Comparison of ENCODE assay signal across 8 mouse cellular contexts in the genomic region with DNA sequence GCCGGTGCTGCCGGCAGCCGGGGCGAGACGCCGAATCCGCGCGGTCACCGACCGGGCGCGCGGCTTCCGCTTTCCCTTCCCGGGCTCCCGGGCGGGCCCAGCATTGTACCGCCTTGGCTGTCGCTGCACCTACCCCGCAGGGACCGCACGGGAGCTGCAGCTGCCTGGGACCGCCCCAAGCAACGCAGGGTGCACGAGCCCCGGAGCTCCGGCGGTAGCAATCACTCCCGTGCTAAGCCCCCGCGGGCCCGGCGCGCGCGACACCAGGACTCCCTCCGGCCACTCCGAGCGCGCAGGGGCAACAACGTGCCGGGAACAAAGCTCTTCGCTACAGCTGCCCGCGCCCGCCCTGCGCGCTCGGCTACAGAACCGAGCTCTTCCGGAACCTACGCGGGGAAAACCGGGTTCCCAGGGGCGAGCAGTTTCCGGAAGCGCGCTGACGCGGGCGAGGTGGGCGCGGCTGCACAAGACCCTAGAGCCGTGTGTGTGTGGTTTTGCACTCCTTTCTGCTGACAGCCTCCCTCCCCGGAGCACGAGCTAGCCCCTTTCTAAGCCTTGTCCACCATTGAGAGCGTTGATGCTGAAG. TPM values are rescaled to one million over a fixed set of nuclear protein-coding genes. Genes with fewer than 3 reads are reported as not detected.
DNase-seq lines count a peak whose midpoint lies in the region; ATAC-seq and TF ChIP-seq lines count a peak whose summit lies in the region.

A gene (minus strand): TSS at position 395 of the 586 bp plus-strand sequence.

- 1% methylated on average over 55 of the region's 68 CpGs for WGBS in lung, postnatal 0 days

- no peak for TF ChIP-seq CTCF in lung, postnatal 0 days (IDR thresholded peaks at IDR 0.05)

- peak; percentile 87 to 89 for ATAC-seq in hematopoietic stem cell, adult 5-6 weeks (replicated peaks in 1 of 2; ENCODE audit: insufficient read depth in 1 of 2, low FRiP score in 2 of 2, low TSS enrichment in 1 of 2, low read depth in 1 of 2, poor library complexity in 2 of 2, severe bottlenecking in 2 of 2)
- ATAC-seq in lung, postnatal 0 days: peak; percentile 84

- DNase-seq in CD4-positive helper T cell, adult 2 months (ENCODE audit: low read depth, low spot score): peak; percentile 91
- peak; percentile 27 to 29 for DNase-seq in adrenal gland, postnatal 4 days (ENCODE audit: low spot score in 2 of 2)
- DNase-seq in forelimb bud, embryonic 11.5 days (ENCODE audit: low read depth, low spot score): peak; percentile 83
- DNase-seq in layer of hippocampus, adult 8-10 months (ENCODE audit: low spot score in 2 of 2): peak; percentile 26 to 63
- peak; percentile 83 for DNase-seq in lung, postnatal 0 days (ENCODE audit: low spot score)
- peak; percentile 20 for DNase-seq in ovary, postnatal 10 days (ENCODE audit: low spot score)
- DNase-seq in thymus, postnatal 0 days (ENCODE audit: low spot score): peak; percentile 88

- H3K36me3 ChIP-seq in lung, postnatal 0 days (ENCODE audit: insufficient read depth, low read length): no peaks in the 10 kb centered on the region

- H3K4me3 ChIP-seq in lung, postnatal 0 days (ENCODE audit: low read depth, low read length): peak within 1 kb of the TSS; percentile 75

- peak within 1 kb of the TSS; percentile 94 for H3K4me2 ChIP-seq in lung, postnatal 0 days (replicated peaks; ENCODE audit: low read depth, low read length)

- TF ChIP-seq EP300 in lung, postnatal 0 days (IDR thresholded peaks at IDR 0.05): no peak

- peak within 1 kb of the TSS; percentile 68 for H3K9ac ChIP-seq in lung, postnatal 0 days (replicated peaks; ENCODE audit: low read depth)

- peaks cover 8% of the 10 kb centered on the region; the same call in 1 of the 2 replicates for H3K4me1 ChIP-seq in lung, postnatal 0 days (ENCODE audit: insufficient read depth, low read depth, low read length)

- peak within 1 kb of the TSS; percentile 82 for H3K27ac ChIP-seq in lung, postnatal 0 days (ENCODE audit: low read length)

- no peaks in the 10 kb centered on the region for H3K27me3 ChIP-seq in lung, postnatal 0 days (replicated peaks; ENCODE audit: insufficient read depth, low read length)

- H3K9me3 ChIP-seq in lung, postnatal 0 days (ENCODE audit: low read length): no peaks in the 10 kb centered on the region

RNA-seq across cellular contexts. Expression of the gene that starts here (rescaled TPM):
- 10 to 100 TPM; 17.4 to 22.6 TPM for total RNA-seq in adrenal gland, postnatal 4 days (2021)
- 19.4 and 33.1 TPM in 2 replicates for total RNA-seq in hematopoietic stem cell, adult 5-6 weeks (2017)
- 10 to 100 TPM; 18.3 to 24.0 (median 22.9) TPM for total RNA-seq in layer of hippocampus, adult 8-10 months (2022)
- polyA plus RNA-seq in lung, postnatal 0 days (2015; fragmentation: Nextera tagmentation; extraction: Ambion mirVana): 19.7 and 20.0 TPM in 2 replicates
- 76.0 and 78.1 TPM in 2 replicates for polyA plus RNA-seq in thymus, postnatal 0 days (2015; fragmentation: Nextera tagmentation; extraction: Ambion mirVana)

Comparison
In these comparisons a context has a peak if more than half of its experiments do, and no peak if none do; other contexts are left out.
1. Peak in every context shown above with its lines: DNase-seq, ATAC-seq, H3K4me3 ChIP-seq and H3K27ac ChIP-seq.
2. DNase-seq: peak in every context shown above with its lines; median percentile 91 in CD4-positive helper T cell, adult 2 months; 88 in thymus, postnatal 0 days; 83 in forelimb bud, embryonic 11.5 days; 83 in lung, postnatal 0 days; 44 in layer of hippocampus, adult 8-10 months; 28 in adrenal gland, postnatal 4 days; 20 in ovary, postnatal 10 days.